Mouse (Mus musculus) T-helper 2 cell (primary cell): ENCODE results near the gene Creb3l2.

Source experiments
- in situ Hi-C: fragments of 300-600 bp; cut with MboI, MseI; formaldehyde crosslinking; loops from one replicate; pipeline ENCODE4 v1.15.1; 2025; ENCODE audit warnings: high pct_unique_total_duplicates

Gene Creb3l2

GRCm38 (mm10) chr6:37442041-37442667, at the start of gene Creb3l2:
TSS of gene Creb3l2 (minus strand) at chr6:37442146.
- in situ Hi-C loops: no loop called here

GRCm38 (mm10) chr6:37486502-37486901, 44.6 kb upstream of the Creb3l2 start:
- in situ Hi-C loops: no loop called here

GRCm38 (mm10) chr6:37484588-37485070, 42.7 kb upstream of the Creb3l2 start:
- in situ Hi-C loops: no loop called here

GRCm38 (mm10) chr6:37483262-37483661, 41.3 kb upstream of the Creb3l2 start:
- in situ Hi-C loops: no loop called here

- in situ Hi-C loops: no loop called here
Observed at GRCm38 (mm10) chr6:37481147-37481546, 39.2 kb upstream of the Creb3l2 start.

- in situ Hi-C loops: no loop called here
Observed at GRCm38 (mm10) chr6:37480008-37480407, 38.1 kb upstream of the Creb3l2 start.

GRCm38 (mm10) chr6:37478481-37478880, 36.5 kb upstream of the Creb3l2 start:
- in situ Hi-C loops: no loop called here

GRCm38 (mm10) chr6:37473674-37474342, 31.9 kb upstream of the Creb3l2 start:
- in situ Hi-C loops: loop anchor here (25.0 kb wide), 1 partner anchor 863 kb away; no protein-coding TSS in a partner anchor

GRCm38 (mm10) chr6:37470216-37470615, 28.3 kb upstream of the Creb3l2 start:
- in situ Hi-C loops: loop anchor here (25.0 kb wide), 1 partner anchor 867 kb away; no protein-coding TSS in a partner anchor

GRCm38 (mm10) chr6:37465847-37466246, 23.9 kb upstream of the Creb3l2 start:
- in situ Hi-C loops: loop anchor here (25.0 kb wide), 1 partner anchor 871 kb away; no protein-coding TSS in a partner anchor

GRCm38 (mm10) chr6:37465356-37465755, 23.4 kb upstream of the Creb3l2 start:
- in situ Hi-C loops: loop anchor here (25.0 kb wide), 1 partner anchor 872 kb away; no protein-coding TSS in a partner anchor

GRCm38 (mm10) chr6:37464585-37464984, 22.6 kb upstream of the Creb3l2 start:
- in situ Hi-C loops: loop anchor here (25.0 kb wide), 1 partner anchor 873 kb away; no protein-coding TSS in a partner anchor

- in situ Hi-C loops: loop anchor here (25.0 kb wide), 1 partner anchor 874 kb away; no protein-coding TSS in a partner anchor
Observed at GRCm38 (mm10) chr6:37463517-37464482, 21.9 kb upstream of the Creb3l2 start.

GRCm38 (mm10) chr6:37460681-37461080, 18.7 kb upstream of the Creb3l2 start:
- in situ Hi-C loops: loop anchor here (25.0 kb wide), 1 partner anchor 877 kb away; no protein-coding TSS in a partner anchor

GRCm38 (mm10) chr6:37459656-37460055, 17.7 kb upstream of the Creb3l2 start:
- in situ Hi-C loops: loop anchor here (10.0 to 25.0 kb wide), 3 partner anchors 105 to 878 kb away; no protein-coding TSS in a partner anchor

- in situ Hi-C loops: loop anchor here (10.0 to 25.0 kb wide), 3 partner anchors 107 to 879 kb away; no protein-coding TSS in a partner anchor
Observed at GRCm38 (mm10) chr6:37457990-37458655, 16.2 kb upstream of the Creb3l2 start.

GRCm38 (mm10) chr6:37455540-37455939, 13.6 kb upstream of the Creb3l2 start:
- in situ Hi-C loops: loop anchor here (10.0 to 25.0 kb wide), 3 partner anchors 109 to 882 kb away; no protein-coding TSS in a partner anchor

- in situ Hi-C loops: loop anchor here (5.0 to 25.0 kb wide), 5 partner anchors 96 to 884 kb away; no protein-coding TSS in a partner anchor
Observed at GRCm38 (mm10) chr6:37453047-37453446, 11.1 kb upstream of the Creb3l2 start.

GRCm38 (mm10) chr6:37451664-37452063, 9.7 kb upstream of the Creb3l2 start:
- in situ Hi-C loops: loop anchor here (5.0 to 25.0 kb wide), 5 partner anchors 94 to 886 kb away; no protein-coding TSS in a partner anchor
